Mouse (Mus musculus): ENCODE data around the gene Vmn1r88.

Vmn1r88 gene

GRCm38 (mm10) chr7:13159268-13159667 lies at the start of gene Vmn1r88:
TSS of gene Vmn1r88 (plus strand) at chr7:13159568.
- DNase-seq = no peak

DNA sequence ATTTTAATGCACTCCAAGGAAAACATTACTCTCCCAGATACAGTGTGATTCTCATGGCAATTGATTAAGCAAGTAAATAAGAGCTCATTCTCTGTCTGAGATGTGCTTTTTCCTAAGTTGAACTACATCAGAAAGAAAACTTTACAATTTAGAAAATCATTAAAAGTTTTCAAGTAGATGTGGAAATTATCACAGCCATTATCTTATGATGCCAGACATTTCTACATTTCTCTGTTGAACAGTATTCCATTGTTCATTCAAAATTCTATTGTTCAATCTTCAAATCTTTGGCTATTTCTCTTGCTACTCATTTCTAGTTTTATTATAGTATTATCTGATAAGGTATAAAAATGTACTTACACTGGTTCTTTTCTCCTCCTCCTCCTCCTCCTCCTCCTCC lies 39.6 kb upstream of the Vmn1r88 start, which contains the start of gene Vmn1r86:
Gene Vmn1r86, minus strand, starts transcription at position 101 of the 400 bp plus-strand sequence.
- DNase-seq = no peak

DNA sequence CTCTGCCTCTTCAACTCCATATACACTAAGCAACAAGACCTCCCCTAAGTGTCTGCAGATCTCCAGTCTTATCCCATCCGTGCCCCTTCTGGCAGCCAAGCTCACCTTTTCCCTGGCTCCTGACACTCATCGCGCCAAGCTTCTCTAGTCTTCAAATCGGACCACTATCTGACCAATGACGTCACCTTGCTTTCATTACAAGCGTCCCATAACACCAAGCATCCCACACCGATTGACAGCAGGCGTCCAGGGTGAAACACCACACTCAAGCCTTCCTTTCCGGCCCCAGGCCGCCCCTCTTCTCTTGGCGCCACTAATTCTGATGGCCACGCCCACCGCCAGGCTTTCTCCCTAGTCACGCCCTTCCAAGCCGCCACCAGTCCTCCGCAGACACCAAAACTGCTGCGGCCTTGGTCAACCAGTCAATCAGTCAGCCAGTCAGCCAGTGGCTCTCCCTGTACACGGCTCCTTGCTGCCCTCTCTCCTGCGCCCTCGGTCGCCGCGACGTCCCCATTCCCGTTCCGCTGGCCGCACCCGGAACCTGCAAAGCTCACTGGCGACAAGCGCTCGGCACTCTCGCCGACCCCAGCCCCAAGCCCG lies 35.7 kb upstream of the Vmn1r88 start:
- DNase-seq = peak in 1 of 2 experiments; percentile 3

DNA sequence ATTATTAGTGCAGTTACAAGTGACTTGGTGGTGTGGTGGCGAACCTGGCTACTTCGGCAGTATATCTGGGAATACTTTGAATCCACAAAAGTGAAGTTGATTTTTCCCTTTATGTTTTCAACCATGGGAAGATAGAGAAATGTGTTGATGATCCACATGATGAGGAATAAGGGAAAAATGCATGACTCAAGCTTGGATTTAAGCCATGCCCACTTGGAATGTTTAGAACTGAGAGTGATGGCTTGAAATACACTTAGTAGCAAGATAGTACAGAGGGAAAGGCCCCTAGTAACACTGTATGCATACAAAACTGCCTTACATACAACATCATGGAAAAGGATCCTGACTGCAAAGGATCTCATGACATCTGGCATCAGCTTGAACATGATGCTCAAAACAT lies 27.5 kb upstream of the Vmn1r88 start:
- no peak for DNase-seq

DNA sequence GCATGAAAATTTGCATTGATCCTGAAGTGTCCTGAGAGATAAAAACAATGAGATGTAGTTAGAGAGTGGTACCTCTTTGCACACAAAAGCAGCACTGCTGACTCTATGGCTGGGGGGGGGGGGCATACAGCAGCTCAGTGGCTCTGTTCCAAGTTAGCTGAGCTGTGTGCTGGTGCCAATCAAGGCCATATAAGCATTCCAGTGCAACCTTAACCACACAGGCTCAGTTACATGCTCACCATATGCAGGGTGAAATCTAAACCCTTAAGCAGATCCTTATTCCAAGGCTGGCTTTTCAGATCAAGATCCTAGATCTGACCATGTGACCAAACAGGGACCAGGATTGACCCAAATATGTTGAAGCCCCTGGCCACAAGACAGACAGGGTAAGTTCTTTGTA lies 22.0 kb upstream of the Vmn1r88 start:
- no peak for DNase-seq

- DNase-seq = no peak
These were observed 19.3 kb upstream of the Vmn1r88 start, which contains the start of gene Vmn1r87 for GRCm38 (mm10) chr7:13140057-13140456. TSS of gene Vmn1r87 (minus strand) at chr7:13140157.

DNA sequence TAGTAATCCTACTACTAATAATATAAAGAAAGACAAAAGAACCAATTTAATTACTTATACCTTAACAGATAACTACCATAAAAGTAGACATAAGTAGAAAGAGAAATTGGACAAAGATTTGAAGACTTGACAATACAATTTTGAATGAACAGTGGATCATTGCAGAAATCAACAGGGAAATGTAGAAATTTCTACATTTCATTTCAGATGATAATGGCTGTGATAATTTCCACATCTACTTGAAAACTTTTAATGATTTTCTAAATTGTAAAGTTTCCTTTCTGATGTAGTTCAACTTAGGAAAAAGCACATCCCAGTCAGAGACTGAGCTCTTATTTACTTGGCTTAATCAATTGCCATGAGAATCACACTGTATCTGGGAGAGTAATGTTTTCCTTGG lies 53.4 kb downstream of the Vmn1r88 start, which contains the start of gene Vmn1r89:
Gene Vmn1r89, plus strand, starts transcription at position 301 of the 400 bp plus-strand sequence.
- DNase-seq = no peak
